Mouse (Mus musculus): ENCODE measurements at regions not wholly inside any gene's neighbourhood (a gene's known extent, or its start where the extent isn't known, plus 50 kb on each side); places are given as distances from the start of the nearest gene placed in this dataset.
A peak's percentile ranks its signal among the peaks of the same experiment; 100 is the strongest.

DNA sequence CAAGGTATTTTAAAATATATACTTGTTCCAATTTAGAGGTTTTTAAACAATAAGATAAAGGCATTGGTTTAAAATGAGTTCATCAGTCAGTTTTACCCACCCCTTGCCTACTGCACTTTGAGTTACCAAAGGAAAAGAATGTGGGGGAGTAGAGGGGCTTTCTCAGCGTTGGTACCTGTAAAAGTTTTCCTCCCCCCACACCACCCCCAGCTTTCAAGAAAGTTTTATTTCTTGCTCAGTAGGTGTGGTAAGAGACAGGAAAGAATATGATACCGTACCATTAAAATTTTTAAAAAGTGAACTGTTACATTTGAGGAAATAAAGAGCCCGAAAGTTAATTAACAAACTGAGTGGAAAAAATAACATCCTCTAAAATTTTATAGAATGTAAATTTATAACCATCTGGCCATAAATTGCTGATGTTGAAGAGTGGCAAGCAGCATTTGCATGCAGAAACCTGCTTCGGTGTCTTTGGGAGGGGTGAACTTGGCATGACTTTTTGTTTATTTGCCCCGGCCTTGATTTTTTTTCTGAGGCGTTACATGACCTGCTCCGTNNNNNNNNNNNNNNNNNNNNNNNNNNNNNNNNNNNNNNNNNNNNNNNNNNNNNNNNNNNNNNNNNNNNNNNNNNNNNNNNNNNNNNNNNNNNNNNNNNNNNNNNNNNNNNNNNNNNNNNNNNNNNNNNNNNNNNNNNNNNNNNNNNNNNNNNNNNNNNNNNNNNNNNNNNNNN lies 346.1 kb downstream of the Tfec start:
- DNase-seq = no peak

DNA sequence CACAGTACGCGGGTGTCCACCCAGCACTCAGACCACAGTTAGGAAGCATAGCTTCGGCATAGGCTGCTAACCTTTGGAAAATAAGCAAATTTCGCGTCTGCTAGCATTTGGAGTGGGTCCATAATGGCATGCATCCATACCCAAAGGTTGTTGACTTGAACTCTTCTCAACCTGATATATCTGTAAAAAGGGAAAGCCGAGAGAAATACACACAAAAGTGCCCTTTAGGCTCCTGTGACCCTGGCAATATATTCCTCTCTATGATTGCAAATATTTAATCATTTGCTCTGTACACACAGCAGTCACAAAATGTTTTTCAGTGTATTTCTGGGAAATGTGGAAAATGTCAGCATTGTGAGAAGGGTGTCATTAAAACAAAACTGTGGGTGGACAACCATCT lies 347.1 kb downstream of the Tfec start:
- DNase-seq = no peak

DNA sequence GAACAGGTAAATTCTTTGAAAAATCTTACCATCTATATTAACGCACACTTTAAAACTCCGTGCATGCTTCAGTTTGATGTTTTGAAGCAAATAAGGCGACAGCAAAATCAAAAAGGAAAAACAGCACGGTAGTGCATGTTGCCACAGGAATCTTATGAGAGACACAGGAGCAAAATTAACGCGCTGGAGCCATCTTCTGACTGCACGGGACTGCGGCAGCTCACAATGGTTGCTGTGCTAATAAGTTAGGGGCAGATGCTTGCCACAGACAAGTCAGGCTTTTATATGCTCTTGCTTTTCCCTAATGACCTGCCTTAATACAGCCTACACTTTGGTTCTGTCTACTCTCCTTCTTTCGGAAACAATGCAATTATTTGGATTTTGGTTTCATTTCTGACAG lies 347.8 kb downstream of the Tfec start:
- peak; percentile 33 for DNase-seq

DNA sequence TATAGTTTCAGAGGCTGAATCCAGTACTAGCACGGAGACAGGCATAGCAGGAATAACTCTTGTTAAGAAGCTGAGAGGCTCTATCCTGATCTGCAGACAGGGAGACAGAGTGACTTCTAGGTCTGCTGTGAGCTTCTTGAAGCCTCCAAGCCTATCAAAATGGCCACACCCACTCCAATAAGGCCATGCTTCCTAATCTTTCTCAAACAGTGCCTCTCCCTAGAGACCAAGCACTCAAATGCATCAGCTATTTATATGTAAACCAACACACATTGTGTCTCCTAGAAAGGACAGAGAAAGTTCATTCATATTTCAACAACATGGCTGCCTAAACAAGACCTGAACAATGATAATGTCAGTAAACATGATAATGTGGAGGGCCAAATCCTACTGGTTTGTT lies 384.2 kb downstream of the Tfec start:
- DNase-seq = no peak

DNA sequence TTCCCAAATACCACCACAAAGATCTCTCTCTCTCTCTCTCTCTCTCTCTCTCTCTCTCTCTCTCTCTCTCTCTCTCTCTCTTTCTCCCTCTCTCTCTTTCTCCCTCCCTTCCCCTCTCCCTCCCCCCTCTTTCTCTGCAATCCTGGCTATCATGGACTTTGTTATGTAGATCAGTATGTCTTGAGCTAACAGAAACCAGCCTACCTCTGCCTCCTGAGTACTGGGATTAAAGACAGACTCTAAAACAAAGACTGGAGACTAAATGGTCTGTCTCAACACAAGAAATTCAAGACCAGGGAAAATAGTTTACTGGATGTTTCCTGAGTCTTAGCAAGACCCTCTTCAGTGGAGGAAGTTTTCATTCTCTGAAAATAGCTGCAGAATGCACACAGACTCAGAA lies 384.7 kb downstream of the Tfec start:
- DNase-seq = no peak

DNA sequence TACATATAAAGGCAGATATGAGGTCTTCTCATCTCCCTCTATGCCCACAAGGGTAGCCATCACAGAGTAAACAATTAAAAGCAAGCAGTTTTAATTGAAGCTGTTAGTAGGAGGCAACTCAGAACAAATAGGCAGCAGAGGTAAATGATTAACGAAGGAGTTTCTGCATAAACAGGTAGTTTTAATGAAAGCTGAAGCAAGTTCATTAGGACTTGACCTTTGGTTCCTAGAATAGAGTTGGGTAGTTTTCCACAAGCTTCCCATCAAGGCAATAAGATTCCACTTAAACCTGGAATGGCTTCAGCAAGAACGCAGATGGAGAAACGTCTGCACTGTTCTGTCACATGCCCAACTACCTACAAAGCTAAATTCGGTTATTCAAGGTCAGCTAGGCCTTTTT lies 394.4 kb downstream of the Tfec start:
- DNase-seq = no peak

DNA sequence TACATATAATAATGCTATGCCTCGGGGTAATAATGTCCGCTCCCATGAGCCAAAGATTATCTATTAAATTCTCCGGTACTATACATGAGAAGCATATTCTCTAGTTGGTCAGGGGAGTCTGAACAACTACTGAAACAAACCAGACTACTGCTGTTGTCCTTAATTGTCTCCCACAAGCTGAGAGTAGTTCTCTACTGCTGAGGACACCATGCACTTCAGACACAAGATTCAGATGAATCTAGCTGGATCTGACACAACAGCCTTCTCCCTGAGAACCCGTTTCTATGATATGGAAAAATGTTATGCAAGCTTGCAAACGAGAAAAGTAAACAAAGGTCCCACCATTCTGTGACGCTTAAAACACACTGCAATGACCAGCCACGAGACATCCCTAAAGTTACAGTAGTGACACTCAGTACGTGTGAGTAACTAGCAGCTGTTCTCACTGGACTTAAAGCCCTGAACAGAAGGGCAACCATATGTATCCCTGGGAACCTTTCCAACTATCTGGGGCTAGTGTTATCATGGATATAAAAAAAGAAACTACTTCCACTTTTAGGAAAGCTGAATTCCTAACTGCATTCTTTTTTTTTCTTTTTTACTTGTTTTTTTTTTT lies 411.1 kb downstream of the Tfec start:
- peak; percentile 30 for DNase-seq

DNA sequence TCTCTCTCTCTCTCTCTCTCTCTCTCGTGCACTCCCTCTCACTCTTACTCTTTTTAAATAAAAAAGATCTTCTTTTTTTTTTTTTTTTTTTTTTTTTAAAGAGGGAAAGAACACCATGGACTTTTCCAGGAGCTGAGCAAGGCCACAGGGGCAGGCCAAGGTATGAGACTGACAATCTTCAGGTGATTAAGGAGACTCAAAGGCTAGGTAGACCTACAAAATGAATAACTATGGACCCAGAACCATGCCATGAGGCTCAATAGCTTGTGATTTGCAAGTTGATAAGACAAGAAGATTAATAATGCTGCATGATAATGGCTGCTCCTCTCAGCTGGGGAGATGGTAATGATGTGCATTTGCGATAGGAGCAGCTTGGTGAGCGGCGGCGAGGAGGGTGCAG lies 414.9 kb downstream of the Tfec start:
- no peak for DNase-seq

DNA sequence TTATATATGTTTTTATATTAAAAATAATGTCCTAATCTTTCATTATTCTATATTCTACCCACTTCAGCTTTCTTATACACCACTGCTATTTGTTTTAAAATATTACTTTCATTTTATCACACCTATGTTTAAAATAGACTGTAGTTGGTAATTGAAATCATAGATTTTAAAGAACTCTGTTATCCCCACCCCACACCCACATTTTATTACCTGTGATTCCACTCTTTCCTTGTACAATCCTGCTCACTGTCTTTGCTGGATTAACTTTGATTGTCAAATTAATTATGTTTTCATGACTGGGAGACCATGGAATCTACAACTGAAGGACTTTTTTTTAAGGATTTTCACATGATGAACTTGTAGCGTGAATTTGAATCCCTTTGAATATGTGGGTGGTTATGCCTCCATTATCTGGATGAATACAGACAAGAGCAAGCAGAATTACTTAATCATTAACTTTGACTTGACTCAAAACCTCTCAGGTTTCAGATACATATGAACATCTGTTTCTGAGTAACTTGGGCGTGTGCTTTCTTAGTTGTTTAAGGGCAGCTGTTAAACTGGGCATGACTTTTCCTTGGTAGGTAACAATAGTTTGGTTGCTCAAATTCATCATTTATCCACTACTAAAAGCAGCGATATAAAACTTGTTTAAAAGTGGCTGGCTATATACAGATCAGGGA lies 429.4 kb downstream of the Tfec start:
- no peak for DNase-seq

DNA sequence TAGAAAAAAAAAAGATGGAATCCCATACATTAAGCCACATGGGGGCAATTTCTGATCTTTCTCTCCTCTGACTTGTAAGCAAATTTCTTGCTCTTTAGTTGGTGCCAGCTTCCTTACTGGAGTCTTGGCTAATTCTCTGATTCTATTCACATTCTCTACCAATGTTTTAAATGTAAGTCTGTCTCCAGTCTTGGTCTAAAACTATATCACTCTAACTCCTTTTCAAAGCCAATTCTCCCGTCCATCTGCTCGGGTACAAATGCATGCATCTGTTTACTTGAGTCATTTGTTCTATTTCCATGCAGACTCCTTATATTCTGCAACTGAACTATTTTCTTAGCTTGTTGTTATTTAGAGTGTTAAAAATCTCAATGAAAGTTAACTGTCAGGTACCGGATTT lies 440.0 kb downstream of the Tfec start:
- DNase-seq = peak; percentile 8

Measured in layer of hippocampus, adult 9-11 months (tissue).